Mouse (Mus musculus) Patski (cell line): ENCODE measurements around the gene Ccdc182. TPM values are rescaled to one million over a fixed set of nuclear protein-coding genes. Genes with fewer than 3 reads are reported as not detected.
A peak's percentile ranks its signal among the peaks of the same experiment; 100 is the strongest.

Source experiments
- ATAC-seq: fragments of 100-300 bp; one replicate; pipeline ENCODE4 v1.8.0; 2021
- CTCF ChIA-PET: fragments of 350-600 bp; sonication (Branson Sonifier 250); formaldehyde crosslinking; loops from one replicate; lab custom pipeline; 2022; ENCODE audit warnings: inconsistent platforms; lab: Charles Lee
- POLR2A ChIA-PET: fragments of 350-600 bp; sonication (Branson Sonifier 250); formaldehyde crosslinking; loops from one replicate; lab custom pipeline; 2022; ENCODE audit warnings: antibody characterized with exemption, inconsistent platforms; lab: Charles Lee
- DNase-seq: peaks from one replicate; pipeline ENCODE4 v3.0.0-alpha.2; 2011; ENCODE audit warnings: low read depth, low spot score
- H3K27me3 ChIP-seq: fragments of 371-371 bp; one replicate; pipeline ENCODE4 v1.5.1; 2021
- CTCF ChIP-seq: fragments of 100-300 bp; IDR thresholded peaks from one replicate; pipeline ENCODE4 v1.5.1; 2021
- in situ Hi-C: fragments of 300-500 bp; cut with MboI; formaldehyde crosslinking; loops from 3 replicates; pipeline ENCODE4 v1.11.1; 2018; ENCODE audit warnings: low pct_unique_long_range_greater_than_20kb, mixed read lengths
- polyA plus RNA-seq: library from polyadenylated mRNA; unstranded; gene quantifications from one replicate; pipeline ENCODE4 v1.2.3, GENCODE M21; 2021

The Ccdc182 gene
- polyA plus RNA-seq, 1 experiment from 2014 or later, result not detected

- ChIA-PET POLR2A (no interaction called here), CTCF (no interaction called here)
- DNase-seq, result no peak
- no peak for ATAC-seq
- no peak for TF ChIP-seq CTCF
- peaks cover 5% of the 10 kb centered on the region for H3K27me3 ChIP-seq
- in situ Hi-C loops, result no loop called here
Measured at GRCm38 (mm10) chr11:88279006-88279405, 14.9 kb upstream of the Ccdc182 start.

- ATAC-seq, result no peak
- no peak for DNase-seq
- ChIA-PET POLR2A (interaction anchor here (0.5 to 0.7 kb wide), 3 partner anchors 47 to 1214 kb away, joined by 3 to 6 read pairs (median 4); no protein-coding TSS in a partner anchor), CTCF (no interaction called here)
- no peak for TF ChIP-seq CTCF
- no peaks in the 10 kb centered on the region for H3K27me3 ChIP-seq
- in situ Hi-C loops, result loop anchor here (10.0 kb wide), 1 partner anchor 334 kb away; no protein-coding TSS in a partner anchor
Measured at GRCm38 (mm10) chr11:88280426-88280836, 13.4 kb upstream of the Ccdc182 start.

- ATAC-seq (no peak), DNase-seq (no peak)
- in situ Hi-C loops, result loop anchor here (10.0 kb wide), 1 partner anchor 333 kb away; no protein-coding TSS in a partner anchor
- no peaks in the 10 kb centered on the region for H3K27me3 ChIP-seq
- POLR2A ChIA-PET, result interaction anchor here (0.6 kb wide), 1 partner anchor 19 kb away, joined by 3 read pairs; no protein-coding TSS in a partner anchor
- CTCF ChIA-PET, result interaction anchor here (0.8 to 1.2 kb wide), 2 partner anchors 19 to 29 kb away, joined by 3 to 5 read pairs; no protein-coding TSS in a partner anchor
- peak; percentile 54 for TF ChIP-seq CTCF
Measured at GRCm38 (mm10) chr11:88281428-88282119, 12.3 kb upstream of the Ccdc182 start.

GRCm38 (mm10) chr11:88282516-88282915 lies 11.3 kb upstream of the Ccdc182 start:
- TF ChIP-seq CTCF, result peak; percentile 48
- POLR2A ChIA-PET, result no interaction called here
- ATAC-seq (no peak), DNase-seq (no peak)
- in situ Hi-C loops, result loop anchor here (10.0 kb wide), 1 partner anchor 332 kb away; no protein-coding TSS in a partner anchor
- CTCF ChIA-PET, result interaction anchor here (1.4 kb wide), 1 partner anchor 38 kb away, joined by 4 read pairs; no protein-coding TSS in a partner anchor
- H3K27me3 ChIP-seq, result no peaks in the 10 kb centered on the region

- TF ChIP-seq CTCF, result no peak
- ChIA-PET POLR2A (interaction anchor here (0.5 kb wide), 1 partner anchor 55 kb away, joined by 4 read pairs; no protein-coding TSS in a partner anchor), CTCF (interaction anchor here (1.0 to 1.9 kb wide), 2 partner anchors 13 to 70 kb away, joined by 4 to 6 read pairs; no protein-coding TSS in a partner anchor)
- ATAC-seq, result peak; percentile 94
- no peaks in the 10 kb centered on the region for H3K27me3 ChIP-seq
- DNase-seq, result peak; percentile 93
- in situ Hi-C loops, result loop anchor here (10.0 kb wide), 1 partner anchor 329 kb away; no protein-coding TSS in a partner anchor
Measured at GRCm38 (mm10) chr11:88286019-88286418, 7.8 kb upstream of the Ccdc182 start.

- TF ChIP-seq CTCF, result no peak
- in situ Hi-C loops, result loop anchor here (10.0 kb wide), 1 partner anchor 326 kb away; no protein-coding TSS in a partner anchor
- POLR2A ChIA-PET, result no interaction called here
- CTCF ChIA-PET, result interaction anchor here (1.4 kb wide), 1 partner anchor 36 kb away, joined by 3 read pairs; no protein-coding TSS in a partner anchor
- no peaks in the 10 kb centered on the region for H3K27me3 ChIP-seq
- DNase-seq (no peak), ATAC-seq (no peak)
Measured at GRCm38 (mm10) chr11:88288400-88288799, 5.5 kb upstream of the Ccdc182 start.

GRCm38 (mm10) chr11:88288805-88289340 lies 5.0 kb upstream of the Ccdc182 start:
- CTCF ChIA-PET, result interaction anchor here (1.4 kb wide), 2 partner anchors 37 to 72 kb away, joined by 3 read pairs; no protein-coding TSS in a partner anchor
- H3K27me3 ChIP-seq, result no peaks in the 10 kb centered on the region
- DNase-seq, result no peak
- POLR2A ChIA-PET, result no interaction called here
- in situ Hi-C loops, result loop anchor here (10.0 kb wide), 1 partner anchor 326 kb away; no protein-coding TSS in a partner anchor
- no peak for TF ChIP-seq CTCF
- ATAC-seq, result no peak

GRCm38 (mm10) chr11:88291245-88291644 lies 2.6 kb upstream of the Ccdc182 start:
- no peak for ATAC-seq
- ChIA-PET POLR2A (interaction anchor here (0.7 kb wide), 1 partner anchor 579 kb away, joined by 3 read pairs; no protein-coding TSS in a partner anchor), CTCF (interaction anchor here (1.0 to 1.7 kb wide), 2 partner anchors 39 to 329 kb away, joined by 3 to 4 read pairs; no protein-coding TSS in a partner anchor)
- no peak for DNase-seq
- H3K27me3 ChIP-seq, result no peaks in the 10 kb centered on the region
- TF ChIP-seq CTCF, result no peak
- in situ Hi-C loops, result loop anchor here (10.0 kb wide), 1 partner anchor 434 kb away; no protein-coding TSS in a partner anchor

- H3K27me3 ChIP-seq, result no peaks in the 10 kb centered on the region
- POLR2A ChIA-PET, result interaction anchor here (0.7 kb wide), 1 partner anchor 578 kb away, joined by 3 read pairs; no protein-coding TSS in a partner anchor
Measured at GRCm38 (mm10) chr11:88291688-88292087, 2.2 kb upstream of the Ccdc182 start.

GRCm38 (mm10) chr11:88294394-88294710 lies 494 bp downstream of the Ccdc182 start:
- no peak for TF ChIP-seq CTCF

More at GRCm38 (mm10) chr11:88291688-88292087, 2.2 kb upstream of the Ccdc182 start:
- no peak for ATAC-seq
- TF ChIP-seq CTCF, result peak; percentile 79
- CTCF ChIA-PET, result interaction anchor here (0.9 to 1.7 kb wide), 4 partner anchors 39 to 531 kb away, joined by 3 to 4 read pairs (median 4); no protein-coding TSS in a partner anchor
- DNase-seq, result no peak
- in situ Hi-C loops, result loop anchor here (10.0 kb wide), 1 partner anchor 433 kb away; no protein-coding TSS in a partner anchor

More at GRCm38 (mm10) chr11:88294394-88294710, 494 bp downstream of the Ccdc182 start:
- in situ Hi-C loops, result loop anchor here (10.0 kb wide), 1 partner anchor 430 kb away; no protein-coding TSS in a partner anchor
- no peaks in the 10 kb centered on the region for H3K27me3 ChIP-seq
- ATAC-seq (no peak), DNase-seq (no peak)
- POLR2A ChIA-PET, result no interaction called here
- CTCF ChIA-PET, result no interaction called here
